In genomic region chr5:125341459-125342090, GRCm38 (mm10) we compare ENCODE assay signal across 8 mouse cellular contexts. TPM values are rescaled to one million over a fixed set of nuclear protein-coding genes. Genes with fewer than 3 reads are reported as not detected.
DNase-seq lines count a peak whose midpoint lies in the region; ATAC-seq and TF ChIP-seq lines count a peak whose summit lies in the region.

No protein-coding gene starts in this region.

- TF ChIP-seq CTCF in heart, postnatal 0 days (IDR thresholded peaks at IDR 0.05; ENCODE audit: low read depth): no peak

- no peak for DNase-seq in heart, postnatal 0 days (ENCODE audit: low spot score)
- DNase-seq in heart, adult 9 months (ENCODE audit: low spot score in 2 of 2): no peak
- peak; percentile 31 for DNase-seq in neural tube, embryonic 10.5 days (ENCODE audit: extremely low spot score, low spot score)
- no peak for DNase-seq in cerebellum, adult 18-20 months
- no peak for DNase-seq in lung, adult 18-20 months
- no peak for DNase-seq in testis, postnatal 10 days (ENCODE audit: low spot score)

- H3K9ac ChIP-seq in heart, postnatal 0 days (replicated peaks; ENCODE audit: low read depth, low read length): peak overlapping the region; percentile 68
- peak overlapping the region; percentile 71 for H3K9ac ChIP-seq in intestine, embryonic 16.5 days (ENCODE audit: low read depth, low read length)

- H3K4me3 ChIP-seq in heart, postnatal 0 days (ENCODE audit: low read depth, low read length): peak overlapping the region; percentile 85
- H3K4me3 ChIP-seq in intestine, embryonic 16.5 days (ENCODE audit: low read length): peak overlapping the region; percentile 70

- no peak for TF ChIP-seq EP300 in heart, postnatal 0 days (IDR thresholded peaks at IDR 0.05; ENCODE audit: low read depth)

- WGBS in heart, postnatal 0 days: 15% methylated on average over 14 of the region's 14 CpGs
- WGBS in intestine, embryonic 16.5 days: 53% methylated on average over 14 of the region's 14 CpGs

- peak overlapping the region; percentile 77; the same call in 1 of the 2 replicates for H3K27ac ChIP-seq in heart, postnatal 0 days (ENCODE audit: low read depth)
- H3K27ac ChIP-seq in intestine, embryonic 16.5 days (ENCODE audit: low read length): no peak overlapping the region

- no peaks in the 10 kb centered on the region for H3K9me3 ChIP-seq in heart, postnatal 0 days (replicated peaks; ENCODE audit: control insufficient read depth, low read length)
- H3K9me3 ChIP-seq in intestine, embryonic 16.5 days (ENCODE audit: control insufficient read depth, low read length): no peaks in the 10 kb centered on the region

- ATAC-seq in heart, postnatal 0 days (ENCODE audit: insufficient read depth, low read depth): peak; percentile 7; the same call in 1 of the 2 replicates
- ATAC-seq in common myeloid progenitor, adult 5-6 weeks (replicated peaks; ENCODE audit: low read depth, poor library complexity, severe bottlenecking): 0 out of 2 replicates have a peak, but pooled peaks have one; percentile 19
- ATAC-seq in intestine, embryonic 16.5 days: peak; percentile 7; the same call in 1 of the 2 replicates

- peak overlapping the region; percentile 90 for H3K4me2 ChIP-seq in heart, postnatal 0 days (ENCODE audit: low read depth, low read length)
- peak overlapping the region; percentile 84 for H3K4me2 ChIP-seq in intestine, embryonic 16.5 days (ENCODE audit: low read depth, low read length)

- H3K36me3 ChIP-seq in heart, postnatal 0 days (replicated peaks; ENCODE audit: control insufficient read depth, insufficient read depth, low read length): no peaks in the 10 kb centered on the region
- H3K36me3 ChIP-seq in intestine, embryonic 16.5 days (ENCODE audit: control insufficient read depth, insufficient read depth, low read length): no peaks in the 10 kb centered on the region

- no peaks in the 10 kb centered on the region for H3K27me3 ChIP-seq in heart, postnatal 0 days (ENCODE audit: control insufficient read depth, insufficient read depth, low read length)
- no peaks in the 10 kb centered on the region for H3K27me3 ChIP-seq in intestine, embryonic 16.5 days (replicated peaks; ENCODE audit: control insufficient read depth, insufficient read depth, low read length)

- H3K4me1 ChIP-seq in heart, postnatal 0 days (ENCODE audit: control insufficient read depth, insufficient read depth): peaks cover 24% of the 10 kb centered on the region
- H3K4me1 ChIP-seq in intestine, embryonic 16.5 days (ENCODE audit: control insufficient read depth, insufficient read depth, low read length): peaks cover 29% of the 10 kb centered on the region

RNA-seq across cellular contexts. Expression of gene Scarb1, which starts 0.7 kb away (rescaled TPM):
- 79.8 and 84.2 TPM in 2 replicates for total RNA-seq in heart, postnatal 0 days (2014; rRNA removed; ENCODE audit: low replicate concordance)
- polyA plus RNA-seq in heart, postnatal 0 days (2015; fragmentation: Nextera tagmentation; extraction: Ambion mirVana): 53.7 and 58.2 TPM in 2 replicates
- total RNA-seq in common myeloid progenitor, adult 5-6 weeks (2017): 34.5 and 51.2 TPM in 2 replicates
- polyA plus RNA-seq in intestine, embryonic 16.5 days (2015; fragmentation: Nextera tagmentation; extraction: Ambion mirVana): 59.9 and 73.1 TPM in 2 replicates

RNA-seq across cellular contexts. Expression of gene Gm10382, which starts 47.5 kb away (rescaled TPM):
- not detected in 2 replicates for total RNA-seq in heart, postnatal 0 days (2014; rRNA removed; ENCODE audit: low replicate concordance)
- 0.32 and 0.78 TPM in 2 replicates for polyA plus RNA-seq in heart, postnatal 0 days (2015; fragmentation: Nextera tagmentation; extraction: Ambion mirVana)
- total RNA-seq in common myeloid progenitor, adult 5-6 weeks (2017): 1.2 TPM in 1 of 2 replicates, not detected in the other
- 0.18 and 0.24 TPM in 2 replicates for polyA plus RNA-seq in intestine, embryonic 16.5 days (2015; fragmentation: Nextera tagmentation; extraction: Ambion mirVana)

RNA-seq across cellular contexts. Expression of gene Ubc, which starts 48.4 kb away (rescaled TPM):
- total RNA-seq in heart, postnatal 0 days (2014; rRNA removed; ENCODE audit: low replicate concordance): 889 and 1,003 TPM in 2 replicates
- polyA plus RNA-seq in heart, postnatal 0 days (2015; fragmentation: Nextera tagmentation; extraction: Ambion mirVana): 742 and 892 TPM in 2 replicates
- total RNA-seq in common myeloid progenitor, adult 5-6 weeks (2017): 252 and 273 TPM in 2 replicates
- 897 and 920 TPM in 2 replicates for polyA plus RNA-seq in intestine, embryonic 16.5 days (2015; fragmentation: Nextera tagmentation; extraction: Ambion mirVana)
